Mouse (Mus musculus) myocyte (in vitro differentiated cells): Measurements from ENCODE around the gene Plekho1.

Experiments used
- E2F4 ChIP-seq: IDR thresholded peaks from one replicate; pipeline ENCODE4 v1.6.1; 2011; ENCODE audit warnings: mild to moderate bottlenecking, control low read depth, moderate library complexity; ENCODE audit not compliant: insufficient read depth
- USF1 ChIP-seq: IDR thresholded peaks from one replicate; pipeline ENCODE4 v1.6.1; 2011; ENCODE audit warnings: low read depth, mild to moderate bottlenecking, control low read depth, moderate library complexity

GRCm38 (mm10) chr3:96033046-96033445 is 37.2 kb upstream of the Plekho1 start:
- no peak for TF ChIP-seq E2F4
- no peak for TF ChIP-seq USF1
